Mouse (Mus musculus): Measurements from ENCODE around the gene Cnbp. TPM values are rescaled to one million over a fixed set of nuclear protein-coding genes. Genes with fewer than 3 reads are reported as not detected.
A peak's percentile ranks its signal among the peaks of the same experiment; 100 is the strongest.

Cnbp gene
- 1,199 and 1,261 TPM in 2 replicates for polyA plus RNA-seq (2014; fragmentation: Nextera tagmentation; extraction: Ambion mirVana)

DNA sequence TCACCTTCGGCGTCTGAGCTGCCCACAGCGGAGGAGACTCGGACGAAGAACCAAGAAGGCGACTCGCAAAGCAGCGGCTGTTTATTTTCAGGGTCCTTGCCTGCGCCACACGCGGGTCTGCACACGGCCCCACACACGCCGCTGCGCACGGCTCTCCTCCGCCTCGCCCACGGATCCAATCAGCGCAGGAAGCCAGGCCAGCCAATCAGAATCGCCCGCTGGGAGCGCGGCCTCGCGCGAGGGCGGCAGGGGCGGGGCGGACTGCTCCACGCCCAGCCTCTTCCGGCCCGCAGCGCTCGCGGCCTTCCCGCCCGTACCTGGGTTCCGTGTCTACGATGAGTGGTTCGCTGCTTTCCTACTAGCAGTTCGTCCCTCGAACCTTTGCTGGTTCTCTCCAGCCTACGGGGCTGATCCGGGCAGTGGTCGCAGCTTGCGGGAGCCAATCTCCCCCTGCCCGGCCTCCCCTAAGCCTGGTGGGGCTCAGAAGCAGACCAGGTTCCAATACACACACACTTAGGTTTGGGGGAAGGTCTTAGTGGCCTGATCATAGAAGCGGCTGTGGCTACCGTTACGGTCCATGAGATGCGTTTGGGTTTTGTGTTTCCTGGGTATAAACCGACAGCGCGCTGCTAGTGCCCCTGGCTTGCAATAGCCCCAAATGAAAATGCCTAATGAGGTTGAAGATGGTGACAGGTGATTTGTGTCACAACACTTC is at the start of gene Cnbp:
TSS of gene Cnbp (minus strand) at position 207 of the 715 bp plus-strand sequence.
- WGBS = under 1% methylated on average over 55 of the region's 55 CpGs
- Histone ChIP-seq H3K36me3 (ENCODE audit: control insufficient read depth, insufficient read depth, low read length) (peaks cover 19% of the 10 kb centered on the region), H3K4me1 (replicated peaks; ENCODE audit: control insufficient read depth, insufficient read depth, low read length) (peaks cover 17% of the 10 kb centered on the region), H3K27me3 (replicated peaks; ENCODE audit: control insufficient read depth, insufficient read depth, low read length) (no peaks in the 10 kb centered on the region), H3K4me2 (ENCODE audit: low read length) (peak within 1 kb of the TSS; percentile 92), H3K4me3 (ENCODE audit: low read depth, low read length) (peak within 1 kb of the TSS; percentile 100), H3K9me3 (ENCODE audit: control insufficient read depth, low read length) (no peaks in the 10 kb centered on the region), H3K9ac (ENCODE audit: low read length) (peak within 1 kb of the TSS; percentile 99), H3K27ac (ENCODE audit: low read depth) (peak within 1 kb of the TSS; percentile 95)
- peak; percentile 98 for DNase-seq (ENCODE audit: low spot score)
- ATAC-seq (replicated peaks; ENCODE audit: low FRiP score, low TSS enrichment, low read depth) = peak; percentile 99

- Histone ChIP-seq H3K9ac (ENCODE audit: low read length) (no peak overlapping the region), H3K27me3 (replicated peaks; ENCODE audit: control insufficient read depth, insufficient read depth, low read length) (no peaks in the 10 kb centered on the region), H3K4me2 (ENCODE audit: low read length) (no peak overlapping the region), H3K4me3 (ENCODE audit: low read depth, low read length) (no peak overlapping the region), H3K36me3 (ENCODE audit: control insufficient read depth, insufficient read depth, low read length) (peaks cover 98% of the 10 kb centered on the region), H3K9me3 (ENCODE audit: control insufficient read depth, low read length) (no peaks in the 10 kb centered on the region), H3K4me1 (replicated peaks; ENCODE audit: control insufficient read depth, insufficient read depth, low read length) (no peaks in the 10 kb centered on the region), H3K27ac (ENCODE audit: low read depth) (no peak overlapping the region)
- 92% methylated on average over 10 of the region's 10 CpGs for WGBS
- DNase-seq (ENCODE audit: low spot score) (no peak), ATAC-seq (replicated peaks; ENCODE audit: low FRiP score, low TSS enrichment, low read depth) (no peak)
Observed at GRCm38 (mm10) chr6:87898028-87898427, 47.1 kb upstream of the Cnbp start.

DNA sequence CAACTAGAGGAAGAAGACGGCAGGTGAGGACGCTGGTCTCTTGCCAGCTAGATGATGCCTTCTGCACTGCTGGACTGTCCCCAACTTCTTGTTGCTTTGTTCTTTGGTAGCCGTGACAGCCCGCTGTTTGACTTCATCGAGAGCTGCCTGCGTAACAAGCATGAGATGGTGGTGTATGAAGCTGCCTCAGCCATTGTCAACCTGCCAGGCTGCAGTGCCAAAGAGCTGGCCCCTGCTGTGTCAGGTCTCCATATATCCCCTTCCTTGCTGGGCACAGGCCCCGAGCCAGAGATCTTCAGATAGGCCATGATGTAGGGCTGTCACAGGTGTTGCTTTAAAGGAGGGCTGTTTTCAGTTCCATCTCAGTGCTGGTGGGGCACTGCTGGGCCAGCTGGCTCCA is 43.0 kb upstream of the Cnbp start:
- Histone ChIP-seq H3K27me3 (replicated peaks; ENCODE audit: control insufficient read depth, insufficient read depth, low read length) (no peaks in the 10 kb centered on the region), H3K4me2 (ENCODE audit: low read length) (no peak overlapping the region), H3K9me3 (ENCODE audit: control insufficient read depth, low read length) (no peaks in the 10 kb centered on the region), H3K27ac (ENCODE audit: low read depth) (no peak overlapping the region), H3K9ac (ENCODE audit: low read length) (no peak overlapping the region), H3K36me3 (ENCODE audit: control insufficient read depth, insufficient read depth, low read length) (peaks cover 98% of the 10 kb centered on the region), H3K4me3 (ENCODE audit: low read depth, low read length) (no peak overlapping the region), H3K4me1 (replicated peaks; ENCODE audit: control insufficient read depth, insufficient read depth, low read length) (peaks cover 1% of the 10 kb centered on the region)
- 93% methylated on average over 7 of the region's 7 CpGs for WGBS
- DNase-seq (ENCODE audit: low spot score) (no peak), ATAC-seq (replicated peaks; ENCODE audit: low FRiP score, low TSS enrichment, low read depth) (no peak)

- H3K4me3 ChIP-seq (ENCODE audit: low read depth, low read length) = peak within 1 kb of the TSS; percentile 85
- under 1% methylated on average over 31 of the region's 31 CpGs for WGBS
- peaks cover 8% of the 10 kb centered on the region for H3K4me1 ChIP-seq (replicated peaks; ENCODE audit: control insufficient read depth, insufficient read depth, low read length)
- peak within 1 kb of the TSS; percentile 86 for H3K9ac ChIP-seq (ENCODE audit: low read length)
- H3K27ac ChIP-seq (ENCODE audit: low read depth) = peak within 1 kb of the TSS; percentile 74; the same call in 1 of the 2 replicates
- peak within 1 kb of the TSS; percentile 84 for H3K4me2 ChIP-seq (ENCODE audit: low read length)
- H3K27me3 ChIP-seq (replicated peaks; ENCODE audit: control insufficient read depth, insufficient read depth, low read length) = no peaks in the 10 kb centered on the region
- ATAC-seq (replicated peaks; ENCODE audit: low FRiP score, low TSS enrichment, low read depth) (peak; percentile 92), DNase-seq (ENCODE audit: low spot score) (peak; percentile 100)
- H3K36me3 ChIP-seq (ENCODE audit: control insufficient read depth, insufficient read depth, low read length) = peaks cover 38% of the 10 kb centered on the region
- H3K9me3 ChIP-seq (ENCODE audit: control insufficient read depth, low read length) = no peaks in the 10 kb centered on the region
Observed at GRCm38 (mm10) chr6:87887594-87888233, 36.8 kb upstream of the Cnbp start, which contains the start of gene Copg1. Gene Copg1, plus strand, starts transcription at chr6:87887814.

DNA sequence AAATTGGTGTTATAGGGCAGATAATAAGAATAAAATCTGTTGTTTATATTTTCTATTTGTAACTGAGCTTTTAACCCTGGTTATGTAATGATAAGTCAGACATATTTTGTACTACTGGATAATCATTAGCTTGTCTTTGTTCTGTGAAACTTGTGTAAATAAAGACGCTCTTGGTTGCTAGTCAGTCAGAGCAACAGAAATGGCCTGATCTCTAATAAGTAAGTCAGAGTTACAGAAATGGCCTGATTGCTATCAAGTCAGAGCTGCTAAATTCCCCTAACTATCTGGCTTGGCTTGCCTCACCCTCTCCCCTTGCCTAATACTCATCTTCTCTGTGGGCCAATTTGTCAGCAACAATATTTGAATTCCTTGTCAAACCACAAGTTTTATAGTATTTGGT is 35.8 kb upstream of the Cnbp start:
- Histone ChIP-seq H3K4me3 (ENCODE audit: low read depth, low read length) (no peak overlapping the region), H3K27ac (ENCODE audit: low read depth) (no peak overlapping the region), H3K9ac (ENCODE audit: low read length) (no peak overlapping the region), H3K36me3 (ENCODE audit: control insufficient read depth, insufficient read depth, low read length) (peaks cover 28% of the 10 kb centered on the region), H3K4me1 (replicated peaks; ENCODE audit: control insufficient read depth, insufficient read depth, low read length) (peaks cover 8% of the 10 kb centered on the region), H3K27me3 (replicated peaks; ENCODE audit: control insufficient read depth, insufficient read depth, low read length) (no peaks in the 10 kb centered on the region), H3K4me2 (ENCODE audit: low read length) (no peak overlapping the region), H3K9me3 (ENCODE audit: control insufficient read depth, low read length) (no peaks in the 10 kb centered on the region)
- WGBS = 69% methylated on average over 1 of the region's 1 CpGs
- ATAC-seq (replicated peaks; ENCODE audit: low FRiP score, low TSS enrichment, low read depth) (no peak), DNase-seq (ENCODE audit: low spot score) (no peak)

- Histone ChIP-seq H3K4me3 (ENCODE audit: low read depth, low read length) (no peak overlapping the region), H3K4me2 (ENCODE audit: low read length) (no peak overlapping the region), H3K4me1 (replicated peaks; ENCODE audit: control insufficient read depth, insufficient read depth, low read length) (no peaks in the 10 kb centered on the region), H3K9me3 (ENCODE audit: control insufficient read depth, low read length) (no peaks in the 10 kb centered on the region), H3K9ac (ENCODE audit: low read length) (no peak overlapping the region), H3K27me3 (replicated peaks; ENCODE audit: control insufficient read depth, insufficient read depth, low read length) (no peaks in the 10 kb centered on the region), H3K36me3 (ENCODE audit: control insufficient read depth, insufficient read depth, low read length) (no peaks in the 10 kb centered on the region), H3K27ac (ENCODE audit: low read depth) (no peak overlapping the region)
- 58% methylated on average over 4 of the region's 4 CpGs for WGBS
- DNase-seq (ENCODE audit: low spot score) (no peak), ATAC-seq (replicated peaks; ENCODE audit: low FRiP score, low TSS enrichment, low read depth) (no peak)
Observed at GRCm38 (mm10) chr6:87882816-87883215, 31.9 kb upstream of the Cnbp start.

DNA sequence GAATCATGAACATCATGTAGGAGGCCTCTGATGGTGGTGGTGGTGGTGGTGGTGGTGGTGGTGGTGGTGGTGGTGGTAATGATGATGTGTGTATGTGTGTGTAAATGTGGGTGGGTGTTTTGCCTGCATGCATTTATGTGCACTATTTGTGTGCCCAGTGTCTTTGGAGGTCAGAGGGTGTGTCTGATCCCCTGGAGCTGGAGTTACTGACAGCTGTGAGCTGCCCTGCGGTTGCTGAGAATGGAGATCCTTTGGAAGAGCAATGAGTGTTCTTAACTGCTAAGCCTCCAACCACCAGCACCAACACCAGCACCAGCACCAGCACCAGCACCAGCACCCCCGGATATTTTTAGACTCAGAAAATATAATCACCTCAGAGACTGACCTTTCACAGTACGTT is 31.3 kb upstream of the Cnbp start:
- 79% methylated on average over 3 of the region's 3 CpGs for WGBS
- Histone ChIP-seq H3K9ac (ENCODE audit: low read length) (no peak overlapping the region), H3K27ac (ENCODE audit: low read depth) (no peak overlapping the region), H3K4me3 (ENCODE audit: low read depth, low read length) (no peak overlapping the region), H3K27me3 (replicated peaks; ENCODE audit: control insufficient read depth, insufficient read depth, low read length) (no peaks in the 10 kb centered on the region), H3K9me3 (ENCODE audit: control insufficient read depth, low read length) (no peaks in the 10 kb centered on the region), H3K4me1 (replicated peaks; ENCODE audit: control insufficient read depth, insufficient read depth, low read length) (no peaks in the 10 kb centered on the region), H3K4me2 (ENCODE audit: low read length) (no peak overlapping the region), H3K36me3 (ENCODE audit: control insufficient read depth, insufficient read depth, low read length) (no peaks in the 10 kb centered on the region)
- ATAC-seq (replicated peaks; ENCODE audit: low FRiP score, low TSS enrichment, low read depth) (no peak), DNase-seq (ENCODE audit: low spot score) (no peak)

GRCm38 (mm10) chr6:87879628-87880027 is 28.7 kb upstream of the Cnbp start:
- Histone ChIP-seq H3K36me3 (ENCODE audit: control insufficient read depth, insufficient read depth, low read length) (no peaks in the 10 kb centered on the region), H3K9ac (ENCODE audit: low read length) (no peak overlapping the region), H3K4me2 (ENCODE audit: low read length) (no peak overlapping the region), H3K27me3 (replicated peaks; ENCODE audit: control insufficient read depth, insufficient read depth, low read length) (no peaks in the 10 kb centered on the region), H3K4me3 (ENCODE audit: low read depth, low read length) (no peak overlapping the region), H3K9me3 (ENCODE audit: control insufficient read depth, low read length) (no peaks in the 10 kb centered on the region), H3K4me1 (replicated peaks; ENCODE audit: control insufficient read depth, insufficient read depth, low read length) (no peaks in the 10 kb centered on the region), H3K27ac (ENCODE audit: low read depth) (no peak overlapping the region)
- ATAC-seq (replicated peaks; ENCODE audit: low FRiP score, low TSS enrichment, low read depth) = no peak
- no peak for DNase-seq (ENCODE audit: low spot score)
- 72% methylated on average over 3 of the region's 3 CpGs for WGBS

Measured in intestine, embryonic 14.5 days (tissue).